Mouse (Mus musculus) embryonic facial prominence, embryonic 10.5 days (tissue): ENCODE data around the gene Hpcal1. TPM values are rescaled to one million over a fixed set of nuclear protein-coding genes. Genes with fewer than 3 reads are reported as not detected.
A peak's percentile ranks its signal among the peaks of the same experiment; 100 is the strongest.

Source experiments
- DNase-seq: peaks from one replicate; pipeline ENCODE4 v3.0.0-alpha.2; 2017; ENCODE audit warnings: low spot score
- H3K27ac ChIP-seq: fragments of 300-500 bp; sonication (generic); replicated peaks from 2 replicates; pipeline ENCODE4 v1.5.1; 2016; ENCODE audit warnings: mild to moderate bottlenecking
- H3K27me3 ChIP-seq: fragments of 300-500 bp; sonication (generic); replicated peaks from 2 replicates; pipeline ENCODE4 v1.6.1; 2016; ENCODE audit warnings: low read depth, mild to moderate bottlenecking; ENCODE audit not compliant: poor library complexity, severe bottlenecking
- H3K36me3 ChIP-seq: fragments of 300-500 bp; sonication (generic); replicated peaks from 2 replicates; pipeline ENCODE4 v1.6.1; 2016; ENCODE audit warnings: mild to moderate bottlenecking, moderate library complexity
- H3K4me1 ChIP-seq: fragments of 300-500 bp; sonication (generic); 2 replicates; pipeline ENCODE4 v1.6.1; 2016
- H3K4me3 ChIP-seq: fragments of 300-500 bp; sonication (generic); 2 replicates; pipeline ENCODE4 v1.5.1; 2016; ENCODE audit warnings: mild to moderate bottlenecking, moderate library complexity
- H3K9me3 ChIP-seq: fragments of 300-500 bp; sonication (generic); 2 replicates; pipeline ENCODE4 v1.6.1; 2016; ENCODE audit warnings: mild to moderate bottlenecking
- WGBS: fragments of 180-500 bp; shearing (Covaris S2); methylation state at CpG from one replicate; pipeline ENCODE4 v1.1.7; 2016; 5-methylcytosine and 5-hydroxymethylcytosine counted together
- polyA plus RNA-seq: library from polyadenylated mRNA; unstranded; fragments of >200 nt; fragmentation: Nextera tagmentation; extraction: Ambion mirVana; gene quantifications from 2 replicates; pipeline ENCODE4 v1.2.1, GENCODE M21; 2016

The Hpcal1 gene
- polyA plus RNA-seq, 1 experiment from 2014 or later, result 37.4 TPM

- Histone ChIP-seq H3K27ac (peak overlapping the region; percentile 89), H3K36me3 (no peaks in the 10 kb centered on the region), H3K27me3 (peaks cover 9% of the 10 kb centered on the region; the same call in 1 of the 2 replicates), H3K9me3 (no peaks in the 10 kb centered on the region), H3K4me1 (peaks cover 54% of the 10 kb centered on the region), H3K4me3 (peak overlapping the region; percentile 85)
- WGBS, result 1% methylated on average over 30 of the region's 30 CpGs
- DNase-seq, result peak; percentile 61
These were observed 742 bp downstream of the Hpcal1 start for GRCm38 (mm10) chr12:17691320-17691876.

GRCm38 (mm10) chr12:17691891-17692321 is 1.2 kb downstream of the Hpcal1 start:
- WGBS, result under 1% methylated on average over 23 of the region's 23 CpGs
- peak overlapping the region; percentile 85 for H3K4me3 ChIP-seq
- H3K27ac ChIP-seq, result peak overlapping the region; percentile 31; the same call in 1 of the 2 replicates
- no peaks in the 10 kb centered on the region for H3K9me3 ChIP-seq
- peaks cover 58% of the 10 kb centered on the region for H3K4me1 ChIP-seq
- no peaks in the 10 kb centered on the region for H3K36me3 ChIP-seq
- DNase-seq, result peak; percentile 52
- H3K27me3 ChIP-seq, result peaks cover 9% of the 10 kb centered on the region; the same call in 1 of the 2 replicates

- DNase-seq, result no peak
- Histone ChIP-seq H3K27ac (peak overlapping the region; percentile 31; the same call in 1 of the 2 replicates), H3K27me3 (peaks cover 9% of the 10 kb centered on the region; the same call in 1 of the 2 replicates), H3K36me3 (no peaks in the 10 kb centered on the region), H3K4me1 (peaks cover 61% of the 10 kb centered on the region), H3K4me3 (peak overlapping the region; percentile 85), H3K9me3 (no peaks in the 10 kb centered on the region)
- 37% methylated on average over 5 of the region's 5 CpGs for WGBS
These were observed 1.7 kb downstream of the Hpcal1 start for GRCm38 (mm10) chr12:17692356-17692755.

GRCm38 (mm10) chr12:17692953-17693352 is 2.3 kb downstream of the Hpcal1 start:
- Histone ChIP-seq H3K36me3 (no peaks in the 10 kb centered on the region), H3K9me3 (no peaks in the 10 kb centered on the region), H3K4me1 (peaks cover 63% of the 10 kb centered on the region), H3K27ac (no peak overlapping the region), H3K27me3 (peaks cover 9% of the 10 kb centered on the region; the same call in 1 of the 2 replicates), H3K4me3 (peak overlapping the region; percentile 85; the same call in 1 of the 2 replicates)
- no peak for DNase-seq
- WGBS, result 68% methylated on average over 4 of the region's 4 CpGs

- DNase-seq, result no peak
- Histone ChIP-seq H3K4me1 (peaks cover 77% of the 10 kb centered on the region), H3K27ac (no peak overlapping the region), H3K36me3 (no peaks in the 10 kb centered on the region), H3K27me3 (peaks cover 9% of the 10 kb centered on the region; the same call in 1 of the 2 replicates), H3K4me3 (no peak overlapping the region), H3K9me3 (no peaks in the 10 kb centered on the region)
- WGBS, result 87% methylated on average over 1 of the region's 1 CpGs
These were observed 4.0 kb downstream of the Hpcal1 start for GRCm38 (mm10) chr12:17694589-17695115.

GRCm38 (mm10) chr12:17696395-17696794 is 5.7 kb downstream of the Hpcal1 start:
- WGBS, result 91% methylated on average over 7 of the region's 7 CpGs
- Histone ChIP-seq H3K9me3 (no peaks in the 10 kb centered on the region), H3K27ac (no peak overlapping the region), H3K27me3 (peaks cover 9% of the 10 kb centered on the region; the same call in 1 of the 2 replicates), H3K4me1 (peaks cover 79% of the 10 kb centered on the region), H3K4me3 (no peak overlapping the region), H3K36me3 (no peaks in the 10 kb centered on the region)
- DNase-seq, result no peak

- Histone ChIP-seq H3K9me3 (no peaks in the 10 kb centered on the region), H3K4me1 (peaks cover 56% of the 10 kb centered on the region), H3K4me3 (no peak overlapping the region), H3K36me3 (no peaks in the 10 kb centered on the region), H3K27me3 (no peaks in the 10 kb centered on the region), H3K27ac (no peak overlapping the region)
- DNase-seq, result no peak
- 63% methylated on average over 4 of the region's 4 CpGs for WGBS
These were observed 8.3 kb downstream of the Hpcal1 start for GRCm38 (mm10) chr12:17698934-17699333.

- no peak overlapping the region for H3K4me3 ChIP-seq
- no peaks in the 10 kb centered on the region for H3K9me3 ChIP-seq
- no peak overlapping the region for H3K27ac ChIP-seq
- H3K36me3 ChIP-seq, result no peaks in the 10 kb centered on the region
- H3K27me3 ChIP-seq, result no peaks in the 10 kb centered on the region
- DNase-seq, result no peak
- H3K4me1 ChIP-seq, result peaks cover 51% of the 10 kb centered on the region
- WGBS, result 71% methylated on average over 1 of the region's 1 CpGs
These were observed 8.8 kb downstream of the Hpcal1 start for GRCm38 (mm10) chr12:17699480-17699879.

- no peak for DNase-seq
- Histone ChIP-seq H3K4me3 (no peak overlapping the region), H3K27me3 (no peaks in the 10 kb centered on the region), H3K4me1 (peaks cover 40% of the 10 kb centered on the region), H3K36me3 (no peaks in the 10 kb centered on the region), H3K9me3 (no peaks in the 10 kb centered on the region), H3K27ac (no peak overlapping the region)
- WGBS, result 75% methylated on average over 5 of the region's 5 CpGs
These were observed 10.6 kb downstream of the Hpcal1 start for GRCm38 (mm10) chr12:17701131-17701720.

- Histone ChIP-seq H3K4me1 (peaks cover 38% of the 10 kb centered on the region), H3K27me3 (no peaks in the 10 kb centered on the region)
- 74% methylated on average over 2 of the region's 2 CpGs for WGBS
These were observed 11.1 kb downstream of the Hpcal1 start for GRCm38 (mm10) chr12:17701795-17702194.

GRCm38 (mm10) chr12:17702257-17702943 is 11.7 kb downstream of the Hpcal1 start:
- no peak for DNase-seq
- no peaks in the 10 kb centered on the region for H3K36me3 ChIP-seq
- no peaks in the 10 kb centered on the region for H3K27me3 ChIP-seq
- H3K27ac ChIP-seq, result no peak overlapping the region
- peaks cover 34% of the 10 kb centered on the region for H3K4me1 ChIP-seq
- 78% methylated on average over 9 of the region's 9 CpGs for WGBS
- no peaks in the 10 kb centered on the region for H3K9me3 ChIP-seq
- H3K4me3 ChIP-seq, result no peak overlapping the region

More at GRCm38 (mm10) chr12:17701795-17702194, 11.1 kb downstream of the Hpcal1 start:
- no peak overlapping the region for H3K4me3 ChIP-seq
- DNase-seq, result no peak
- no peaks in the 10 kb centered on the region for H3K36me3 ChIP-seq
- no peak overlapping the region for H3K27ac ChIP-seq
- H3K9me3 ChIP-seq, result no peaks in the 10 kb centered on the region

- H3K27me3 ChIP-seq, result no peaks in the 10 kb centered on the region
- DNase-seq, result no peak
- WGBS, result 79% methylated on average over 6 of the region's 6 CpGs
- H3K4me1 ChIP-seq, result peaks cover 31% of the 10 kb centered on the region
- H3K36me3 ChIP-seq, result no peaks in the 10 kb centered on the region
- H3K27ac ChIP-seq, result no peak overlapping the region
- no peak overlapping the region for H3K4me3 ChIP-seq
- H3K9me3 ChIP-seq, result no peaks in the 10 kb centered on the region
These were observed 12.3 kb downstream of the Hpcal1 start for GRCm38 (mm10) chr12:17702944-17703335.
